Mouse (Mus musculus) spleen, adult 2 months (tissue): ENCODE results near the gene Tor4a.

Experiments
- CTCF ChIP-seq: fragments of 200-500 bp; IDR thresholded peaks from 2 replicates; pipeline ENCODE4 v1.5.1; 2011; ENCODE audit warnings: mild to moderate bottlenecking, inconsistent platforms; ENCODE audit not compliant: insufficient read depth, insufficient read length, insufficient replicate concordance; ENCODE audit errors: extremely low read depth
- POLR2A ChIP-seq: fragments of 200-500 bp; IDR thresholded peaks from 2 replicates; pipeline ENCODE4 v1.6.1; 2011; ENCODE audit warnings: low read depth, low read length, inconsistent platforms

- TF ChIP-seq CTCF (no peak), POLR2A (no peak)
Observed at GRCm38 (mm10) chr2:25197946-25198345, 1.3 kb upstream of the Tor4a start.
